Mouse (Mus musculus) MEL (cell line): Measurements from ENCODE around the gene Nckap5l. TPM values are rescaled to one million over a fixed set of nuclear protein-coding genes. Genes with fewer than 3 reads are reported as not detected.

Experiments
- DNase-seq: peaks from one replicate; pipeline ENCODE4 v3.0.0; 2011; ENCODE audit warnings: low read depth, low spot score
- H3K27ac ChIP-seq: 2 replicates; pipeline ENCODE4 v1.5.1; 2012; ENCODE audit warnings: low read depth, mild to moderate bottlenecking, control low read depth, low read length, moderate library complexity; ENCODE audit not compliant: control insufficient read depth
- H3K27me3 ChIP-seq, 2 experiments: fragments of 150-350 bp in 1 of 2; sonication (generic) in 1 of 2; 2 replicates each; pipeline ENCODE4 v1.6.1; 2012; ENCODE audit warnings: low read length in 2 of 2, mild to moderate bottlenecking in 2 of 2, improper control_type of control experiment in 1 of 2, moderate library complexity in 1 of 2; ENCODE audit not compliant: insufficient read depth in 2 of 2, control insufficient read depth in 1 of 2
- H3K36me3 ChIP-seq, 2 experiments: 2 replicates each; pipeline ENCODE4 v1.6.1; 2012 to 2014; ENCODE audit warnings: low read length in 2 of 2, improper control_type of control experiment in 1 of 2, inconsistent platforms in 1 of 2, mild to moderate bottlenecking in 1 of 2; ENCODE audit not compliant: insufficient read depth in 2 of 2, control insufficient read depth in 1 of 2
- H3K4me1 ChIP-seq, 2 experiments: fragments of 150-350 bp in 1 of 2; sonication (generic) in 1 of 2; 2 replicates each; pipeline ENCODE4 v1.6.1; 2012; ENCODE audit warnings: low read length in 2 of 2, improper control_type of control experiment in 1 of 2, mild to moderate bottlenecking in 1 of 2; ENCODE audit not compliant: insufficient read depth in 2 of 2, control insufficient read depth in 1 of 2
- H3K4me3 ChIP-seq, 2 experiments: fragments of 150-350 bp in 1 of 2; sonication (generic) in 1 of 2; 2 replicates each; pipeline ENCODE4 v1.5.1; 2012; ENCODE audit warnings: low read depth in 2 of 2, low read length in 2 of 2, mild to moderate bottlenecking in 2 of 2, moderate library complexity in 2 of 2, control low read depth in 1 of 2, improper control_type of control experiment in 1 of 2; ENCODE audit not compliant: control insufficient read depth in 1 of 2, insufficient read depth in 1 of 2
- H3K79me2 ChIP-seq: 2 replicates; pipeline ENCODE4 v1.6.1; 2012; ENCODE audit warnings: mild to moderate bottlenecking, low read length, moderate library complexity; ENCODE audit not compliant: control insufficient read depth, poor library complexity, insufficient read depth
- H3K9ac ChIP-seq: 2 replicates; pipeline ENCODE4 v1.6.1; 2012; ENCODE audit warnings: low read depth, mild to moderate bottlenecking, control low read depth, low read length, moderate library complexity; ENCODE audit not compliant: control insufficient read depth, poor library complexity, severe bottlenecking
- H3K9me3 ChIP-seq: fragments of 150-350 bp; sonication (generic); replicated peaks from 2 replicates; pipeline ENCODE4 v1.6.1; 2012; ENCODE audit warnings: mild to moderate bottlenecking, low read length, improper control_type of control experiment, moderate library complexity; ENCODE audit not compliant: insufficient read depth
- BHLHE40 ChIP-seq: IDR thresholded peaks from 2 replicates; pipeline ENCODE4 v1.6.1; 2012; ENCODE audit warnings: low read depth, mild to moderate bottlenecking, inconsistent platforms, low read length, improper control_type of control experiment, borderline replicate concordance
- CHD1 ChIP-seq: IDR thresholded peaks from 2 replicates; pipeline ENCODE4 v1.6.1; 2012; ENCODE audit warnings: low read depth, mild to moderate bottlenecking, inconsistent platforms, low read length, improper control_type of control experiment
- CHD2 ChIP-seq: IDR thresholded peaks from 2 replicates; pipeline ENCODE4 v1.6.1; 2011; ENCODE audit warnings: low read length, improper control_type of control experiment
- CTCF ChIP-seq, 3 experiments: IDR thresholded peaks in 2 of 3; conservative IDR thresholded peaks in 1 of 3; 2 replicates each; pipeline ENCODE4 v1.5.1; 2011 to 2012; ENCODE audit warnings: low read length in 3 of 3, low read depth in 2 of 3, mild to moderate bottlenecking in 2 of 3, improper control_type of control experiment in 1 of 3, inconsistent platforms in 1 of 3, mixed read lengths in 1 of 3, moderate library complexity in 1 of 3; ENCODE audit not compliant: control insufficient read depth in 1 of 3, insufficient read depth in 1 of 3, poor library complexity in 1 of 3, severe bottlenecking in 1 of 3
- ELF1 ChIP-seq: IDR thresholded peaks from 2 replicates; pipeline ENCODE4 v1.6.1; 2014; ENCODE audit warnings: low read depth, mild to moderate bottlenecking, inconsistent platforms, low read length, improper control_type of control experiment, moderate library complexity
- EP300 ChIP-seq, 2 experiments: IDR thresholded peaks; 2 replicates each; pipeline ENCODE4 v1.6.1; 2011; ENCODE audit warnings: improper control_type of control experiment in 2 of 2, low read length in 2 of 2, low read depth in 1 of 2, mild to moderate bottlenecking in 1 of 2
- GABPA ChIP-seq: IDR thresholded peaks from 2 replicates; pipeline ENCODE4 v1.6.1; 2012; ENCODE audit warnings: low read depth, mild to moderate bottlenecking, inconsistent platforms, low read length, improper control_type of control experiment, moderate library complexity
- JUND ChIP-seq: IDR thresholded peaks from 2 replicates; pipeline ENCODE4 v1.6.1; 2011; ENCODE audit warnings: low read depth, mild to moderate bottlenecking, improper control_type of control experiment, low read length
- MAZ ChIP-seq: IDR thresholded peaks from 2 replicates; pipeline ENCODE4 v1.6.1; 2012; ENCODE audit warnings: low read depth, mild to moderate bottlenecking, inconsistent platforms, low read length, improper control_type of control experiment
- MXI1 ChIP-seq: IDR thresholded peaks from 2 replicates; pipeline ENCODE4 v1.6.1; 2011; ENCODE audit warnings: mild to moderate bottlenecking, low read depth, low read length, improper control_type of control experiment
- MYB ChIP-seq: IDR thresholded peaks from 2 replicates; pipeline ENCODE4 v1.6.1; 2011; ENCODE audit warnings: mild to moderate bottlenecking, low read depth, low read length, improper control_type of control experiment
- MYC ChIP-seq: IDR thresholded peaks from 2 replicates; pipeline ENCODE4 v1.6.1; 2011; ENCODE audit warnings: low read depth, mild to moderate bottlenecking, low read length, improper control_type of control experiment, moderate library complexity
- NELFE ChIP-seq: IDR thresholded peaks from 2 replicates; pipeline ENCODE4 v1.6.1; 2011; ENCODE audit warnings: low read depth, low read length, improper control_type of control experiment
- NRF1 ChIP-seq: IDR thresholded peaks from 2 replicates; pipeline ENCODE4 v1.6.1; 2014; ENCODE audit warnings: low read depth, mild to moderate bottlenecking, inconsistent platforms, low read length, improper control_type of control experiment, moderate library complexity; ENCODE audit not compliant: poor library complexity, insufficient read depth, severe bottlenecking
- POLR2A ChIP-seq, 2 experiments: IDR thresholded peaks; 2 replicates each; pipeline ENCODE4 v1.6.1; 2011 to 2012; ENCODE audit warnings: low read length in 2 of 2, mild to moderate bottlenecking in 2 of 2, control low read depth in 1 of 2, improper control_type of control experiment in 1 of 2, low read depth in 1 of 2, moderate library complexity in 1 of 2; ENCODE audit not compliant: control insufficient read depth in 1 of 2, insufficient read depth in 1 of 2, poor library complexity in 1 of 2
- POLR2AphosphoS2 ChIP-seq: IDR thresholded peaks from 2 replicates; pipeline ENCODE4 v1.6.1; 2011; ENCODE audit warnings: low read length, improper control_type of control experiment
- POLR2AphosphoS5 ChIP-seq: IDR thresholded peaks from 2 replicates; pipeline ENCODE4 v1.6.1; 2012; ENCODE audit warnings: low read depth, borderline replicate concordance, mild to moderate bottlenecking, inconsistent platforms, low read length, moderate library complexity, mixed read lengths
- SIN3A ChIP-seq: IDR thresholded peaks from 2 replicates; pipeline ENCODE4 v1.6.1; 2012; ENCODE audit warnings: low read length, improper control_type of control experiment, inconsistent platforms
- SMC3 ChIP-seq: IDR thresholded peaks from 2 replicates; pipeline ENCODE4 v1.6.1; 2011; ENCODE audit warnings: low read depth, low read length, improper control_type of control experiment
- TBP ChIP-seq: IDR thresholded peaks from 2 replicates; pipeline ENCODE4 v1.8.0; 2011; ENCODE audit warnings: low read depth, low read length, improper control_type of control experiment
- TCF12 ChIP-seq: IDR thresholded peaks from 2 replicates; pipeline ENCODE4 v1.6.1; 2014; ENCODE audit warnings: low read depth, mild to moderate bottlenecking, inconsistent platforms, low read length, improper control_type of control experiment, moderate library complexity
- UBTF ChIP-seq: IDR thresholded peaks from 2 replicates; pipeline ENCODE4 v1.6.1; 2012; ENCODE audit warnings: low read depth, mild to moderate bottlenecking, inconsistent platforms, low read length, improper control_type of control experiment, moderate library complexity, borderline replicate concordance; ENCODE audit not compliant: insufficient read depth
- USF1 ChIP-seq: IDR thresholded peaks from 2 replicates; pipeline ENCODE4 v1.6.1; 2014; ENCODE audit warnings: low read depth, mild to moderate bottlenecking, inconsistent platforms, low read length, improper control_type of control experiment, moderate library complexity
- ZC3H11A ChIP-seq: IDR thresholded peaks from 2 replicates; pipeline ENCODE4 v1.6.1; 2012; ENCODE audit warnings: low read depth, mild to moderate bottlenecking, inconsistent platforms, low read length, improper control_type of control experiment
- polyA plus RNA-seq, 2 experiments: library from polyadenylated mRNA; stranded (reverse) in 1 of 2; unstranded in 1 of 2; fragments of >175 nt in 1 of 2; fragments of >200 nt in 1 of 2; gene quantifications; 2 replicates each; pipeline versions ENCODE4 v1.2.1 to v1.2.4; 2012; ENCODE audit warnings: low replicate concordance in 2 of 2, low read depth in 1 of 2; ENCODE audit not compliant: insufficient read length in 2 of 2, insufficient read depth in 1 of 2, missing spikeins in 1 of 2
- total RNA-seq: library from RNA; depleted of rRNA; stranded (reverse); fragments of 300-350 nt; gene quantifications from 2 replicates; pipeline ENCODE4 v1.2.3, GENCODE M21; 2012; rRNA removed

The Nckap5l gene
- total and polyA plus RNA-seq, 3 experiments: 2.5 to 14.1 TPM; not detected in 1

DNA sequence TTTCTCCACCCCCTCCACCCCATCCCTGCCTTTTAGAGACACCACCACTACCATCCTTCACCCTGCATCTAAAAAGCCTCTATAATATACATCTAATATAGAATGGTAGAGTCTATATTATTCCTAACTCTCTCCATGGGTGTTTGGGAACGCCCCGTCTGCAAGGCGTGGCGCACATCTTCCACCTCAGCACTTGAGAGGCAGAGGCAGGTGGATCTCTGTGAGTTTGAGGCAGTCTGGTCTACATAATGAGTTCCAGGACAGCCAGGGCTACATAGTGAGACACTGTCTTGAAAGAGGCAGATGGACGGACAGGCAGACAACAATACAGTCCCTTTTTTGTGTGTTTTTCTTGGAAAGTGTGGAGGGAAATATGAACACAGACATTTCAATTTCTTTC lies 82.5 kb downstream of the Nckap5l start:
- DNase-seq: no peak
- no peak overlapping the region for H3K9ac ChIP-seq
- TF ChIP-seq CHD2 (no peak), GABPA (no peak), NELFE (no peak), NRF1 (no peak), POLR2A (IDR thresholded peaks at IDR 0.05; ENCODE audit: control insufficient read depth in 1 of 2, insufficient read depth in 1 of 2, low read depth in 1 of 2, low read length in 2 of 2, poor library complexity in 1 of 2) (no peak), POLR2AphosphoS5 (no peak), USF1 (no peak), SIN3A (no peak), MXI1 (no peak), BHLHE40 (no peak), CTCF (IDR thresholded peaks at IDR 0.05 in 2 of 3, conservative IDR thresholded peaks at IDR 0.05 in 1 of 3; ENCODE audit: control insufficient read depth in 1 of 3, insufficient read depth in 1 of 3, low read depth in 2 of 3, low read length in 3 of 3, poor library complexity in 1 of 3, severe bottlenecking in 1 of 3) (no peak)
- H3K27ac ChIP-seq: no peak overlapping the region
- peaks cover 11 to 30% of the 10 kb centered on the region in 2 experiments for H3K27me3 ChIP-seq
- H3K9me3 ChIP-seq: no peaks in the 10 kb centered on the region
- no peaks in the 10 kb centered on the region; a peak in 2 of 4 replicates for H3K4me1 ChIP-seq
- no peaks in the 10 kb centered on the region for H3K79me2 ChIP-seq
- no peak overlapping the region for H3K4me3 ChIP-seq
- no peaks in the 10 kb centered on the region for H3K36me3 ChIP-seq

DNA sequence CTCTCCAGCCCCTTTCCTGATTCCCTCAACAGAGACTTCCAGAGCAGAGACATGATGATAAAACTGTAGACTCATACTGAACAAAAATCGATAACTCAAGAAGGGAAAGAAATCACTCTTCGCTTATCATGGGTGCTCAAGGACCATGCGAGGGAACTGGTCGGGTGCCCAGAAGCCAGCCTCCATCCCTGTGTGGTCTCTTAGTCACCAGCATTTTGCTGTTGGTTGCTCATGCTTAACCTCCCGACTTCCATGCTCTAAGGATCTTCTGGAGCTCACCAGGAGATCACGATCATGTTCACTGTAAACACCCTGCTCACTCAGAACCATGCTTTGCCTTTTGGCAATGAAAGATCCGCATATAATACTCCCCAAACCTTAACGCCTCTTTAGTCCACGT lies 84.8 kb downstream of the Nckap5l start:
- TF ChIP-seq TBP: no peak
- TF ChIP-seq MAZ: no peak
- no peak for TF ChIP-seq ELF1
- no peak for TF ChIP-seq CHD1
- no peak for TF ChIP-seq POLR2AphosphoS2
- TF ChIP-seq MYB: no peak
- no peak for TF ChIP-seq BHLHE40
- no peak for TF ChIP-seq JUND
- TF ChIP-seq EP300 (IDR thresholded peaks at IDR 0.05; ENCODE audit: low read depth in 1 of 2, low read length in 2 of 2): no peak
- no peak for TF ChIP-seq ZC3H11A
- no peak for TF ChIP-seq MYC
- no peak for TF ChIP-seq TCF12
- TF ChIP-seq SMC3: no peak
- no peak for TF ChIP-seq POLR2A (IDR thresholded peaks at IDR 0.05; ENCODE audit: control insufficient read depth in 1 of 2, insufficient read depth in 1 of 2, low read depth in 1 of 2, low read length in 2 of 2, poor library complexity in 1 of 2)
- no peak for TF ChIP-seq SIN3A
- TF ChIP-seq MXI1: no peak
- TF ChIP-seq POLR2AphosphoS5: no peak
- no peak for TF ChIP-seq UBTF
- H3K4me1 ChIP-seq: no peaks in the 10 kb centered on the region; a peak in 2 of 4 replicates
- no peak overlapping the region for H3K4me3 ChIP-seq
- no peaks in the 10 kb centered on the region for H3K36me3 ChIP-seq
- no peaks in the 10 kb centered on the region for H3K79me2 ChIP-seq
- H3K27ac ChIP-seq: no peak overlapping the region
- peaks cover 11 to 35% of the 10 kb centered on the region in 2 experiments for H3K27me3 ChIP-seq
- no peaks in the 10 kb centered on the region for H3K9me3 ChIP-seq
- no peak overlapping the region for H3K9ac ChIP-seq
- no peak for DNase-seq

Other genes starting within 250 kb of the Nckap5l start
- gene Kcnh3, start 232.9 kb downstream of the Nckap5l start, total RNA-seq: 0.15 and 0.16 TPM in 2 replicates
- gene Kcnh3, start 232.9 kb downstream of the Nckap5l start, polyA plus RNA-seq: 1 to 10 TPM in 1 of 2 experiments, not detected in 1; 1.3 TPM
- gene Mcrs1, start 205.8 kb downstream of the Nckap5l start, total RNA-seq: 113 and 131 TPM in 2 replicates
- gene Mcrs1, start 205.8 kb downstream of the Nckap5l start, polyA plus RNA-seq: 100 to 1,000 TPM in 1 of 2 experiments, not detected in 1; 124 TPM
- 21.6 and 24.7 TPM in 2 replicates for gene Prpf40b, start 162.7 kb downstream of the Nckap5l start, total RNA-seq
- 10 to 100 TPM in 1 of 2 experiments, not detected in 1; 46.4 TPM for gene Prpf40b, start 162.7 kb downstream of the Nckap5l start, polyA plus RNA-seq
- not detected in 2 replicates for gene Fam186b, start 161.9 kb downstream of the Nckap5l start, total RNA-seq
- under 1 TPM in 1 of 2 experiments, not detected in 1; 0.11 TPM for gene Fam186b, start 161.9 kb downstream of the Nckap5l start, polyA plus RNA-seq
- gene Fmnl3, start 87.3 kb downstream of the Nckap5l start, total RNA-seq: 0.04 and 0.10 TPM in 2 replicates
- gene Fmnl3, start 87.3 kb downstream of the Nckap5l start, polyA plus RNA-seq: under 1 TPM in 1 of 2 experiments, not detected in 1; 0.06 TPM
- 216 and 243 TPM in 2 replicates for gene Tmbim6, start 64.9 kb downstream of the Nckap5l start, total RNA-seq
- gene Tmbim6, start 64.9 kb downstream of the Nckap5l start, polyA plus RNA-seq: 100 to 1,000 TPM in 1 of 2 experiments, not detected in 1; 339 TPM
- gene Bcdin3d, start 17.0 kb upstream of the Nckap5l start, total RNA-seq: 7.8 and 8.8 TPM in 2 replicates
- gene Bcdin3d, start 17.0 kb upstream of the Nckap5l start, polyA plus RNA-seq: 10 to 100 TPM; 13.7 to 31.3 TPM
- 0.08 and 0.10 TPM in 2 replicates for gene Faim2, start 70.4 kb upstream of the Nckap5l start, total RNA-seq
- under 1 TPM in 1 of 2 experiments, not detected in 1; 0.06 TPM for gene Faim2, start 70.4 kb upstream of the Nckap5l start, polyA plus RNA-seq
- gene Aqp2, start 121.3 kb upstream of the Nckap5l start, total RNA-seq: not detected in 2 replicates
- not detected for gene Aqp2, start 121.3 kb upstream of the Nckap5l start, polyA plus RNA-seq
- not detected in 2 replicates for gene Aqp5, start 133.0 kb upstream of the Nckap5l start, total RNA-seq
- not detected for gene Aqp5, start 133.0 kb upstream of the Nckap5l start, polyA plus RNA-seq
- not detected in 2 replicates for gene Aqp6, start 143.7 kb upstream of the Nckap5l start, total RNA-seq
- gene Aqp6, start 143.7 kb upstream of the Nckap5l start, polyA plus RNA-seq: not detected
- gene Racgap1, start 193.9 kb upstream of the Nckap5l start, total RNA-seq: 126 and 136 TPM in 2 replicates
- gene Racgap1, start 193.9 kb upstream of the Nckap5l start, polyA plus RNA-seq: 100 to 1,000 TPM; 149 to 367 TPM
- gene Asic1, start 212.6 kb upstream of the Nckap5l start, total RNA-seq: 0.08 TPM in 1 of 2 replicates, not detected in the other
- gene Asic1, start 212.6 kb upstream of the Nckap5l start, polyA plus RNA-seq: 1 to 10 TPM in 1 of 2 experiments, not detected in 1; 1.0 TPM
- 19.5 and 20.1 TPM in 2 replicates for gene Smarcd1, start 244.4 kb upstream of the Nckap5l start, total RNA-seq
- 100 to 1,000 TPM in 1 of 2 experiments, 10 to 100 TPM in 1; 72.5 to 247 TPM for gene Smarcd1, start 244.4 kb upstream of the Nckap5l start, polyA plus RNA-seq
- 1.7 and 2.1 TPM in 2 replicates for gene Gm17349, start 247.7 kb upstream of the Nckap5l start, total RNA-seq
- not detected for gene Gm17349, start 247.7 kb upstream of the Nckap5l start, polyA plus RNA-seq